Mouse (Mus musculus) midbrain, embryonic 15.5 days (tissue): ENCODE measurements around the gene Tor3a. TPM values are rescaled to one million over a fixed set of nuclear protein-coding genes. Genes with fewer than 3 reads are reported as not detected.

ENCODE experiments used
- ATAC-seq: fragments of 200-750 bp; cut with Nextera tagmentation; replicated peaks from 2 replicates; pipeline ENCODE4 v1.8.0; 2017; ENCODE audit warnings: moderate TSS enrichment
- H3K27ac ChIP-seq: fragments of 300-500 bp; sonication (generic); 2 replicates; pipeline ENCODE4 v1.5.1; 2015; ENCODE audit warnings: mild to moderate bottlenecking, inconsistent platforms
- H3K27me3 ChIP-seq: fragments of 300-500 bp; sonication (generic); replicated peaks from 2 replicates; pipeline ENCODE4 v1.6.1; 2015; ENCODE audit warnings: inconsistent platforms
- H3K36me3 ChIP-seq: fragments of 300-500 bp; sonication (generic); replicated peaks from 2 replicates; pipeline ENCODE4 v1.6.1; 2015; ENCODE audit warnings: inconsistent platforms
- H3K4me1 ChIP-seq: fragments of 300-500 bp; sonication (generic); 2 replicates; pipeline ENCODE4 v1.6.1; 2015; ENCODE audit warnings: inconsistent platforms
- H3K4me2 ChIP-seq: fragments of 300-500 bp; sonication (generic); 2 replicates; pipeline ENCODE4 v1.6.1; 2015; ENCODE audit warnings: inconsistent platforms, mild to moderate bottlenecking, moderate library complexity
- H3K4me3 ChIP-seq: fragments of 300-500 bp; sonication (generic); 2 replicates; pipeline ENCODE4 v1.5.1; 2015; ENCODE audit warnings: mild to moderate bottlenecking, inconsistent platforms
- H3K9ac ChIP-seq: fragments of 300-500 bp; sonication (generic); 2 replicates; pipeline ENCODE4 v1.6.1; 2015; ENCODE audit warnings: mild to moderate bottlenecking, inconsistent platforms
- H3K9me3 ChIP-seq: fragments of 300-500 bp; sonication (generic); 2 replicates; pipeline ENCODE4 v1.6.1; 2016; ENCODE audit warnings: inconsistent platforms
- WGBS: fragments of 180-500 bp; shearing (Covaris S2); methylation state at CpG from one replicate; pipeline ENCODE4 v1.1.7; 2015; ENCODE audit warnings: mixed read lengths; 5-methylcytosine and 5-hydroxymethylcytosine counted together
- polyA plus RNA-seq: library from polyadenylated mRNA; unstranded; fragments of >200 nt; fragmentation: Nextera tagmentation; extraction: Ambion mirVana; gene quantifications from 2 replicates; pipeline ENCODE4 v1.2.1, GENCODE M21; 2015

Gene Tor3a
- polyA plus RNA-seq, result 2.5 and 4.3 TPM in 2 replicates

GRCm38 (mm10) chr1:156674195-156675000, at the start of gene Tor3a:
TSS of gene Tor3a (minus strand) at chr1:156674356.
- Histone ChIP-seq H3K36me3 (no peaks in the 10 kb centered on the region), H3K27ac (no peak within 1 kb of the TSS), H3K27me3 (no peaks in the 10 kb centered on the region), H3K9ac (peak within 1 kb of the TSS; percentile 45), H3K9me3 (no peaks in the 10 kb centered on the region), H3K4me3 (peak within 1 kb of the TSS; percentile 46), H3K4me1 (peaks cover 16% of the 10 kb centered on the region), H3K4me2 (peak within 1 kb of the TSS; percentile 93)
- WGBS, result 7% methylated on average over 37 of the region's 37 CpGs
- peak; percentile 29; the same call in 1 of the 2 replicates for ATAC-seq

DNA sequence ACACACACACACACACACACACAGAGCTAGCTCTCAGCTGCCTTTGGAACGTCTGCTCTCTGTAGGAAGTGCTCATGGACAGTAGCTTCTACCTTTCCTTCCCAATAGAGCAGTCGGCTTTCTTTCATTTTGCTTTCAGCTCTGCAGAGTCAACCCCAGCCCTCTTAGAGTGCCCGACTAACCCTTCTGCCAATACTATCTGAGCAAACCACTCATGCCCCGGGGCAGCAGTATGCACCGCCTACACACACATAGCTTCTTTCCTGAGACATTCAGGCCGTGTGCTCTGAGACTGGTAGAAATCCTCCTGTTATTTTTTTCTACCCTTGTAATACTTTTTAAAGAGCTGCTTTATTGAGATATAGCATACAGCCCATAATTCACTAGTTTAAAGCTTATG, 47.9 kb upstream of the Tor3a start:
- Histone ChIP-seq H3K27me3 (no peaks in the 10 kb centered on the region), H3K4me2 (no peak overlapping the region), H3K27ac (no peak overlapping the region), H3K9me3 (no peaks in the 10 kb centered on the region), H3K36me3 (no peaks in the 10 kb centered on the region), H3K4me1 (peaks cover 13% of the 10 kb centered on the region), H3K9ac (no peak overlapping the region), H3K4me3 (no peak overlapping the region)
- no peak for ATAC-seq
- 60% methylated on average over 6 of the region's 6 CpGs for WGBS

GRCm38 (mm10) chr1:156720046-156720445, 45.9 kb upstream of the Tor3a start:
- H3K4me2 ChIP-seq, result no peak overlapping the region
- no peaks in the 10 kb centered on the region for H3K27me3 ChIP-seq
- no peak for ATAC-seq
- no peak overlapping the region for H3K27ac ChIP-seq
- no peaks in the 10 kb centered on the region for H3K36me3 ChIP-seq
- H3K4me3 ChIP-seq, result no peak overlapping the region
- 48% methylated on average over 4 of the region's 4 CpGs for WGBS
- H3K9me3 ChIP-seq, result no peaks in the 10 kb centered on the region
- H3K4me1 ChIP-seq, result peaks cover 20% of the 10 kb centered on the region
- H3K9ac ChIP-seq, result no peak overlapping the region

DNA sequence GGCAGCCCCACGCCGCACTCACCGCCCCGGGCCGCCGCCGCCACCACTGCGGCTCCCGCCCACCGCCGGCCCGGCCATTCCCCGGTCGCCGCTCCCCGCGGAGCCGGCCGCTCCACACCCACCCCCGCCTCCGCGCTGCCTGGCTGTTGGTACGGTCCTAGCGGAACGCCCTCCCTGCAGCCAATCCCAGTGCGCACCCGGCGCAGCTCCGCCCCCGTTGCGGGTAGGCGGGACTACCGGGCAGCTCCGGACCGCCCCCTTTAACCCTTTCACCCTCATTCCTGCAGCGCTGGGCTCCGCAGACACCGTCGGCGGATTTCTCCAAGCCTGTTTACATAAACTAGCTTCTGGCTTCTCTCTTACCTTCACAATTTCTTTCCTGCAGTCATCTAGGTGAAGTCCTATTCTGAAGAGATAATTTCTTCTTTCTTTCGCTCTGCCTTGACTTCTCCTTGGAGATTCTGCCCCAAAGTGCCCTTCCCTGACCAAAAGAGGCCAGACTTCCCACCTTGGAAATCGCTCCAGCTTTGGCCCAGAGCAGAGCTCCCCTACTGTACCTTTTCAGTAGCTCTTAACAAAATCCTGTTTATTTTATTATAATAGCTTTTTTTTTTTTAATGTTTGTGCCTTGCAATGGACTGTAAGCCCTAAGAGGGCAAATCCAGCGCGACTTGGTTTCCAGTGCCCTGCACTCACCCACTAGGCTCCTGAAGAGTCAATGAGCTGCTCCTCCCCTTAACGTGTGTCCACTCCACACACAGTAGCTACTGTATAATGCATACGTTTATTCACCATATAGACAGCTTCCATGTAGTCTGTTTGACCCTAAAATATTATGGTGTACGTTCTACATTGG, 45.0 kb upstream of the Tor3a start, which contains the start of gene Fam20b:
Gene Fam20b (minus strand): TSS at position 137 of the 856 bp plus-strand sequence.
- H3K27ac ChIP-seq, result peak within 1 kb of the TSS; percentile 94
- no peaks in the 10 kb centered on the region for H3K36me3 ChIP-seq
- peaks cover 20% of the 10 kb centered on the region for H3K4me1 ChIP-seq
- peak within 1 kb of the TSS; percentile 75 for H3K4me2 ChIP-seq
- H3K9ac ChIP-seq, result peak within 1 kb of the TSS; percentile 94
- no peaks in the 10 kb centered on the region for H3K27me3 ChIP-seq
- H3K4me3 ChIP-seq, result peak within 1 kb of the TSS; percentile 95
- no peaks in the 10 kb centered on the region for H3K9me3 ChIP-seq
- WGBS, result 1% methylated on average over 46 of the region's 47 CpGs
- ATAC-seq, result peak; percentile 98

DNA sequence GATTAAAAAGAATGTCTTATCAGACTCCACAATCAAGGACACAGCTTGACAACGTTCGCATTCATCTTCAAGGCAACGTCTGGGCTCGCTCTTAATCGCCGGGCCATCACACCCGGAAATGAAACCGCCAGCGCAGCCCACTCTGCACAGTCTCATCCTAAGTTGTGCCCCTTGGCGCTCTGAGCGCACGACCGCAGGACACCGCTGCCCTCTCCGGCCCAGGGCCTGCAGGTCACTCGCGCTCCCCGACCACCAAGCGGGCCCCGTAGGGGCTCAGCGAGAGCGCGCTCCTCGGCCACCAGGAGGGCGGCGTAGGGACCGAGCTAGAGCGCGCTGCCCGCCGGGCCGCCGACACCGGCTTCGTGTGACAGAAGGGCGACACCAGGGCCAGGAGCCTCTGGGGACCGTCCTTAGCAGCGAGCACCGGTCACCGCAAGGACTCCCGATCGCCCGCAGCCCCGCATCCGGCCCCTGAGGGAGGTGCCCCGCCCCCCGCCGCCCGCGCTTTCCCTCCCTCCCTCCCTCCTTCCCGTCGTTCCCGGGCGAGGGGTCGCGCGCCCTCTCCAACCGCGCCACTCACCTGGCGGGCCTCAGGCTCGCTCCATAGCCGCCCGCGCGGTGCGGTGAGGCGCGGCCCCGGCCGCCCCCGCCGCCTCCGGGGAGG, 44.3 kb upstream of the Tor3a start:
- WGBS, result under 1% methylated on average over 69 of the region's 73 CpGs
- peak overlapping the region; percentile 75 for H3K4me2 ChIP-seq
- peak overlapping the region; percentile 94 for H3K9ac ChIP-seq
- H3K4me3 ChIP-seq, result peak overlapping the region; percentile 95
- peak overlapping the region; percentile 94 for H3K27ac ChIP-seq
- no peaks in the 10 kb centered on the region for H3K27me3 ChIP-seq
- H3K4me1 ChIP-seq, result peaks cover 20% of the 10 kb centered on the region
- H3K9me3 ChIP-seq, result no peaks in the 10 kb centered on the region
- no peaks in the 10 kb centered on the region for H3K36me3 ChIP-seq
- peak; percentile 90 for ATAC-seq

- H3K9ac ChIP-seq, result peak overlapping the region; percentile 94
- 9% methylated on average over 13 of the region's 13 CpGs for WGBS
Measured at GRCm38 (mm10) chr1:156717751-156718285, 43.7 kb upstream of the Tor3a start.

GRCm38 (mm10) chr1:156716681-156717080, 42.5 kb upstream of the Tor3a start:
- WGBS, result 90% methylated on average over 6 of the region's 6 CpGs
- Histone ChIP-seq H3K27ac (no peak overlapping the region), H3K4me1 (peaks cover 20% of the 10 kb centered on the region), H3K4me2 (no peak overlapping the region), H3K9ac (no peak overlapping the region), H3K4me3 (no peak overlapping the region), H3K27me3 (no peaks in the 10 kb centered on the region), H3K9me3 (no peaks in the 10 kb centered on the region), H3K36me3 (no peaks in the 10 kb centered on the region)
- no peak for ATAC-seq

More at GRCm38 (mm10) chr1:156717751-156718285, 43.7 kb upstream of the Tor3a start:
- Histone ChIP-seq H3K4me2 (peak overlapping the region; percentile 75), H3K4me1 (peaks cover 20% of the 10 kb centered on the region), H3K4me3 (peak overlapping the region; percentile 95), H3K36me3 (no peaks in the 10 kb centered on the region), H3K9me3 (no peaks in the 10 kb centered on the region), H3K27ac (peak overlapping the region; percentile 94), H3K27me3 (no peaks in the 10 kb centered on the region)
- no peak for ATAC-seq

GRCm38 (mm10) chr1:156710472-156711098, 36.4 kb upstream of the Tor3a start:
- H3K4me3 ChIP-seq, result no peak overlapping the region
- H3K9me3 ChIP-seq, result no peaks in the 10 kb centered on the region
- 0 out of 2 replicates have a peak, but pooled peaks cover under 1% of the 10 kb centered on the region for H3K36me3 ChIP-seq
- H3K27ac ChIP-seq, result no peak overlapping the region
- no peak overlapping the region for H3K4me2 ChIP-seq
- 53% methylated on average over 10 of the region's 10 CpGs for WGBS
- H3K4me1 ChIP-seq, result peaks cover 7% of the 10 kb centered on the region; the same call in 1 of the 2 replicates
- no peak for ATAC-seq
- H3K27me3 ChIP-seq, result no peaks in the 10 kb centered on the region
- no peak overlapping the region for H3K9ac ChIP-seq

- H3K4me3 ChIP-seq, result no peak overlapping the region
- ATAC-seq, result no peak
- peaks cover 11% of the 10 kb centered on the region for H3K36me3 ChIP-seq
- 91% methylated on average over 3 of the region's 3 CpGs for WGBS
- no peaks in the 10 kb centered on the region for H3K9me3 ChIP-seq
- H3K9ac ChIP-seq, result no peak overlapping the region
- no peaks in the 10 kb centered on the region for H3K27me3 ChIP-seq
- H3K4me2 ChIP-seq, result no peak overlapping the region
- H3K4me1 ChIP-seq, result peaks cover 6% of the 10 kb centered on the region; the same call in 1 of the 2 replicates
- no peak overlapping the region for H3K27ac ChIP-seq
Measured at GRCm38 (mm10) chr1:156708672-156709071, 34.5 kb upstream of the Tor3a start.

DNA sequence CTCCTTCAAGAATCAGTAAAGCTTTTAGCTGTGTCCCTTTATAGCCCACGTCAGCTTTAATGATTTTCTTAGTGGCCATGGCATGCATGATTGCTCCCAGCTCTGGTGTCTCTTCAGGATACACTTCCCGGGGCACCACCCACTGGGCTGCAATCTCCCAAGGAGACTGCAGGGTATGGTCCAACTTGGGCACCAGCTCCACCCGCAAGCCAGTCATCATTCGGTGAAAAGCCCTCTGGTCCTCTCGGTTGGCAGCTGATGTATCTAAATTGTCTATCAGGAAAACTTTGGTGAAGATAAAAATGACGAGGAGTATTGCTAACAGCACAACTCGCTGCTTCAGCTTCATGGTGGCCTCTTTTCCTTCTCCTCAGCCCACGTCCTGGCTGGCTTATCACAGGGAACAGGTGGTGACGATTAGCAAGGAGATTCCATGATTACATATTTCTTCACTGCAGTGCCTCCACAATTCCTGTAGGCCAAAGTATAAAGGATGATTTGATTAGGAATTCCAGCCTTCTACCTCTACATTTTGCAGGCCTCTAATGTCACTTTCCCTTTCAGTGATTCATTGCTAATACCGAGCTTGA, 31.6 kb upstream of the Tor3a start:
- Histone ChIP-seq H3K9ac (no peak overlapping the region), H3K27me3 (no peaks in the 10 kb centered on the region), H3K9me3 (no peaks in the 10 kb centered on the region), H3K4me1 (peaks cover 5% of the 10 kb centered on the region; the same call in 1 of the 2 replicates), H3K27ac (no peak overlapping the region), H3K36me3 (peaks cover 19% of the 10 kb centered on the region), H3K4me3 (no peak overlapping the region), H3K4me2 (no peak overlapping the region)
- WGBS, result 80% methylated on average over 10 of the region's 10 CpGs
- no peak for ATAC-seq

DNA sequence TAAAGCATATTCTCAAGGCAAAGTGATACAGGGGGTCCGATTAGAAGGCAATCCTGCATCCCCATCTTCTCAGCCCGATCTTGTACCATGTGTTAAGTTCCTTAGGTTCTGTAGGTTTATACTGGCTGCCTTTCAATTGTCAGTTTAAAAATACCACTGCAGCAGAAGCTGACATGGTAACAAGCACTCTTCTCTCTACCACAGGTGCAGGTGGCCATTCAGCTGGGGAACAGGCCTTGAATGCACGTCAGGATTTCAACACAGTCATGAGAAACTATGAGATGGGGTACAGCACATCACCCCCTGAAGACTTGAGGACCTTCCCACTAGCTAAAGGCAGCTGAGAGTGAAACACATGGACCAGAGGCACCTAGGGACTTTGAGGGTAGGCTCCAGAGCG, 29.3 kb upstream of the Tor3a start:
- Histone ChIP-seq H3K27me3 (no peaks in the 10 kb centered on the region), H3K9ac (no peak overlapping the region), H3K27ac (no peak overlapping the region), H3K36me3 (peaks cover 34% of the 10 kb centered on the region), H3K9me3 (no peaks in the 10 kb centered on the region), H3K4me2 (no peak overlapping the region), H3K4me1 (no peaks in the 10 kb centered on the region), H3K4me3 (no peak overlapping the region)
- no peak for ATAC-seq
- 95% methylated on average over 4 of the region's 4 CpGs for WGBS
